Mouse (Mus musculus) spleen, embryonic (tissue): Measurements from ENCODE around the gene Srd5a3.

Experiments
- CTCF ChIA-PET: fragments of 350-600 bp; sonication (Branson Sonifier 250); formaldehyde crosslinking; loops from one replicate; lab custom pipeline; 2022; lab: Charles Lee

Gene Srd5a3

DNA sequence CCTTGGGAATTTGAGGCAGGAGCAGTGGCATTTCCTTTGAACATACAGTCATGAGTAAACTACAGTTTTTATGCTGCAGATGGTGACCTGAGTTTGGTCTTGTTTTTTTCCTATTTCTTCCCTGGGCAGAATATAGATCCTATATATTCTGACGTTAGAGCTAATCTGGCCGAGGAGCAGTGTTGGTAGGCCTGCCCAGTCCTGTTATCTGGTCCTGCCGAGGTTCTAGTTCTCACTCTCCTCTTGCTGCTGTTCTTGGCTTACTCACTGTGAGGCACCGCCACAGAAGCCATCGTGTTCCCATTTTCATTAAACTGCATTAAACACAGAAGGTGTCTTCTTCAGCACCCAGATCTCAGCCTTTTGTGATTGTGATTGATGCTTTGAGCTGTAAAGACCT lies 47.8 kb downstream of the Srd5a3 start:
- CTCF ChIA-PET: no interaction called here

DNA sequence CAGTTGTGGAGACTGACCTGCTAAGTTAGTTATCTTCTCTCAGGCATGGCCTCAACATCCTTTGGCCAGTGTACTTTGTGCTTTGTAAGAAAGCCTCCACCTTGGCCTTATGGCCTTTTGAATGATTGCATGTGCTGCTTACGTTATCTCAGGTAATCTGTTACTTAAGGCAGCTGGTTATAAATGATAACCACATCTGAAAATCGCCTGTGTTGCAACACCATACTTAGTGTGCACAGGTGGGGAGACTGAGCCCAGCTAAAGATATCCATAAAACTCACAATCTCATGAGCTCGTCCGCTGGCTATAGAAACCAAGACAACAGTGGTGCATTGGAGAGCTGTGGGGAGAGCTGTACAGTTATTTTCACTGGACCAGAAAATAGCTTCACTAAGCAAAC lies 50.5 kb downstream of the Srd5a3 start:
- CTCF ChIA-PET: no interaction called here

DNA sequence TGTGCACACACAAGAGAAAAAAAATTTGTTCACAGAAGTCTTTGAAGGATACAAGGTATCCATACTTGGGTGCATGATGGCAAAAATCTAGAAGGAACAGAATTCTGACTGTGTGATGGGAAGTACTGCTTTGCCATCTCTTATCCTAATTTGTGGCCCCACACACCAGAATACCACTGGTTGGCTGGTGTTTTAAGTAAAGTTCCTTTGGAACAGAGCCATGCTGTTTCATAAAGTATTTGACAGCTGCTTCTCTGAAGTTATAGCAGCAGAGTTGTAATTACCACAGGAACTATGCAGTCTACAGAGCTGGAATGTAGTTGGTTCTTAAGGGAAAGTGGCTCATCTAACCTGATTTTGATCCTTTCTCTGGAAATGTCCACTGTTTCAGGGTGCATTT lies 53.0 kb downstream of the Srd5a3 start:
- CTCF ChIA-PET: no interaction called here

DNA sequence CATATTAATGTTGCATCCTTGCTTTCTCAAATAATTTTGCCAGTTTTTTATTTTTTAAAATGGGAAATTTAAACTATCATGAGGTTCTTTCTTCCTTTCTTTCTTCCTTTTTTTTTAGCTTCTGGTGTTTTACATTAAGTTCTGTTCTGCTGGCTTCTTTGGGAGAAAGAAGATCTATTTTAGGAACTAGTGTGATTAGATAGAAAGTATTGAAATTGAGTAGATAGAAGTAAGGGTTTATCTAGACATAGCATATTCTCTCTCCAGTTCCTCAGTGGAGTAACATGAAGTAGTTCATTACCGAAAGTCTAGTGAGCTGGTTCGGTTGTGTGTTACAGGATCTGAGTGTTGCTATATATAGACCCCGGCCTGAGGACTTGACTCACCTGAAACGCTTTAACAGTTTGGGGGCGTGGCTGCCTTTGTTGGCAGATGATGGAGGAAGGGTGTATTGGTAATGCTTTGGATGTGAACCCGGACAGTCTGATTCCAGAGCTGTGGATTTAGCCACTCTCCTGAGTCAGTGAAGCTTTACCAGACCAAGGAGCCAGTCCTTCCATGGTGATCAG lies 54.4 kb downstream of the Srd5a3 start:
- CTCF ChIA-PET: interaction anchor here (0.7 kb wide), 1 partner anchor 17 kb away, joined by 15 read pairs; no protein-coding TSS in a partner anchor

DNA sequence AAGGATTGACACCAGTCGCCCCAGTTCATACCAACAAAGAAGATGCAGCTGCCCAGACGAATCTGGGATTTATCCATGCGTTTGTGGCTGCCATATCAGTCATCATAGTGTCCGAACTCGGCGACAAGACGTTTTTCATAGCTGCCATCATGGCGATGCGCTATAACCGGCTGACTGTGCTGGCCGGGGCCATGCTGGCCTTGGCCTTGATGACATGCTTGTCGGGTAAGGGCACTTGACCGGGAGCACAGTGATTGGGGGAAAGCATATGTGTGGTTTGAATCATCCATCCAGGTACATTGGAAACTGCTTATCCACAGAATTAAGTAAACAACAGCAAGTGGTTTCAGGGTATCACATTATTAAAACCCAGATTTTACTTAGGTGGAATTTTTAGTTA lies 59.3 kb downstream of the Srd5a3 start:
- CTCF ChIA-PET: no interaction called here

DNA sequence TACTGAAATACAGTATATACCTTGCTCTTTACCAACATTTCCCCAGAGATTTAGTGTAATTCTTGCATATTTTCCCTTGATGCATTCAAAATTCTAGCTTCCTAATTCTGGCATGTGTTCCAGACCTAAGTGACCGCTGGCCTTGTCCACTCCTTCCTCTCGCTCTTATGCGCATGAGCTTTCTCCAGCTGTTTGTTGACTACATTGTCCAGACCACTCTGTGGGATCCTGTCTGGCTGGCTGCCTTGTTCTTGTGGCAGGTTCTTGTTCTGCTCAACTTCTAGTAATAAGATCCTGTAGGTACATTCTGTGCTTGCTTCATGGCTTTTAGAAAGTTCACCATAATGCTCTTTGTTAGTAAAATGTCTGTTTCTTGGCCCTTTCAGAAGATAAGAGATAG lies 63.1 kb downstream of the Srd5a3 start:
- CTCF ChIA-PET: no interaction called here
